Mouse (Mus musculus) adrenal gland (tissue): Measurements from ENCODE around the gene Med12.
"Not testable (repeated sequence)": the region's sequence is repeated elsewhere in the genome, so short reads cannot be mapped to it uniquely, and the experiment has no call there.

ENCODE experiments used
- intact Hi-C: fragments of 180-260 bp; cut with DNase I; formaldehyde crosslinking; loops from one replicate; pipeline ENCODE4 v1.15.1; 2025

Med12 gene

GRCm38 (mm10) chrX:101299473-101300426, 25.9 kb downstream of the Med12 start:
- intact Hi-C loops = no loop called here

GRCm38 (mm10) chrX:101300427-101301030, 26.7 kb downstream of the Med12 start:
- intact Hi-C loops = no loop called here

- intact Hi-C loops = no loop called here
Measured at GRCm38 (mm10) chrX:101301654-101302053, 27.8 kb downstream of the Med12 start.

- intact Hi-C loops = no loop called here
Measured at GRCm38 (mm10) chrX:101304646-101305045, 30.8 kb downstream of the Med12 start.

GRCm38 (mm10) chrX:101309299-101309698, 35.5 kb downstream of the Med12 start:
- intact Hi-C loops = no loop called here

GRCm38 (mm10) chrX:101313625-101314359, 40.0 kb downstream of the Med12 start:
- intact Hi-C loops = no loop called here

GRCm38 (mm10) chrX:101319775-101320174, 45.9 kb downstream of the Med12 start:
- intact Hi-C loops = no loop called here

GRCm38 (mm10) chrX:101325989-101326899, 52.4 kb downstream of the Med12 start:
- intact Hi-C loops = no loop called here

- intact Hi-C loops = loop anchor here (2.0 kb wide), 1 partner anchor 199 kb away; no protein-coding TSS in a partner anchor
Measured at GRCm38 (mm10) chrX:101329372-101330028, 55.7 kb downstream of the Med12 start.

- intact Hi-C loops = no loop called here
Measured at GRCm38 (mm10) chrX:101332031-101332374, 58.2 kb downstream of the Med12 start.

GRCm38 (mm10) chrX:101332375-101333211, 58.8 kb downstream of the Med12 start:
- intact Hi-C loops = no loop called here

GRCm38 (mm10) chrX:101334606-101335005, 60.8 kb downstream of the Med12 start:
- intact Hi-C loops = no loop called here

- intact Hi-C loops = no loop called here
Measured at GRCm38 (mm10) chrX:101338666-101339065, 64.8 kb downstream of the Med12 start.

- intact Hi-C loops = not testable (repeated sequence)
Measured at GRCm38 (mm10) chrX:101342837-101343236, 69.0 kb downstream of the Med12 start.

- intact Hi-C loops = no loop called here
Measured at GRCm38 (mm10) chrX:101345456-101345855, 71.6 kb downstream of the Med12 start.

- intact Hi-C loops = no loop called here
Measured at GRCm38 (mm10) chrX:101346475-101346874, 72.6 kb downstream of the Med12 start.
